Mouse (Mus musculus) yolk sac, embryonic 10.5 days (tissue): ENCODE results near the gene Zfr.

Experiments
- DNase-seq: peaks from one replicate; pipeline ENCODE4 v3.0.0-alpha.2; 2017; ENCODE audit warnings: low spot score

The Zfr gene

DNA sequence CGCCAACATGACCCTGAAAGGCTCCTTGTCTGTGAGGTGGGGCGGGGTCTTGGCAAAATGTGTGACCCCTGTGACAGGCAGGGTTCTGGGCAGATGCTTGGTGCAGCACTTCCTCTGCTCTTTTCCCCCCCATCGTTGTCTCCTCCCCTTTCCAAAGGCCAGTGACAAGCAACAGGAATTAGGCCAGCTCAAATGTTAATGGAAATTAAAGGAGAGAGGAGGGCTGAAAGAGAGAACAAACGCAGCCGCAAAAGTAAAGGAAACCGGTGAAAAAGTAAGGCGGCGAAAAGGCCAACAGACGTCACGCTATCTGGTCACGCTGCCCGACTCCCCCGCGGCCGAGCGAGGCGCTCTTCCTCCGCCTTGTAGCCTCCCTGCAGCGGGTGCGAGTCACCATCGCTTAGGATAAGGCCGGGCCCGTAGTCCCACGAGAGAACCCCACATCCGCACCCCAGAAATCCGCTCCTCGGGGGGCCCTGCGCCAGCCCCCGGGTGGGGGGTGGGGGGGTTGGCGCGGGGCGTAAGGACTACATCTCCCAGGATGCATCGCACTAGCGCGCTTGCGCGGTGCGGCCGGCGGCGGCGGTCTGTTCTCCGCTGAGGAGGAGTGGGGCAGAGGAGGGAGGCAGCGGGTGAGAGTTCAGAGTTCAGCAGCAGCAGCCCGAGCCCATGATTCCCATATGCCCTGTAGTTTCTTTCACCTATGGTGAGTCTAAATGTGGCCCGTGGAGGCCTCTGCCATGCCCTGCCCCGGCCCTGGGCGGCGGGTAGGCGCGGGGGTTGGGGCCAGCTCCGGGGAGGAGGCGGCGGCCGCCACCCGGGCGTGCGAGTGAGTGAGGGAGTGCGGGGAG lies at the start of gene Zfr:
TSS of gene Zfr (plus strand) at position 590 of the 851 bp plus-strand sequence.
- peak; percentile 95 for DNase-seq

DNA sequence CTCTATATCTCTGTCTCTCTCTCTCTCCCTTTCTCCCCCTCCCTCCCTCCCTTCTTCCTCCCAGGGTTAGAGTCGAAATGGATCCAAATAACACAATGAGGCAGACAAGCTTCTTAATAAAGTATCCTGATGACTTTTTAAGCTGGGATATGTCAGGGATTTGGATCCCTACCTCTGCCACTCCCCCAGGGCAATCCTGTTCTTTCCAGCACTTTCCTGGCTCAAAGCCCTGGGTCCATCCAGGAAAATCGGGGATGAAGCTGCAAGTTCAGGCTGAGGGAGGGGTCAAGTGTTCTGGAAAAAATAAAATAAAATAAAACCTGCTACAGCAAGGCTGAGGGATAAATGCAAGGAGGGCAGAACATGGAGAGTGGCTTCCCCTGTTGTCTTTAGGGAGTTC lies 49.7 kb upstream of the Zfr start:
- DNase-seq: no peak

DNA sequence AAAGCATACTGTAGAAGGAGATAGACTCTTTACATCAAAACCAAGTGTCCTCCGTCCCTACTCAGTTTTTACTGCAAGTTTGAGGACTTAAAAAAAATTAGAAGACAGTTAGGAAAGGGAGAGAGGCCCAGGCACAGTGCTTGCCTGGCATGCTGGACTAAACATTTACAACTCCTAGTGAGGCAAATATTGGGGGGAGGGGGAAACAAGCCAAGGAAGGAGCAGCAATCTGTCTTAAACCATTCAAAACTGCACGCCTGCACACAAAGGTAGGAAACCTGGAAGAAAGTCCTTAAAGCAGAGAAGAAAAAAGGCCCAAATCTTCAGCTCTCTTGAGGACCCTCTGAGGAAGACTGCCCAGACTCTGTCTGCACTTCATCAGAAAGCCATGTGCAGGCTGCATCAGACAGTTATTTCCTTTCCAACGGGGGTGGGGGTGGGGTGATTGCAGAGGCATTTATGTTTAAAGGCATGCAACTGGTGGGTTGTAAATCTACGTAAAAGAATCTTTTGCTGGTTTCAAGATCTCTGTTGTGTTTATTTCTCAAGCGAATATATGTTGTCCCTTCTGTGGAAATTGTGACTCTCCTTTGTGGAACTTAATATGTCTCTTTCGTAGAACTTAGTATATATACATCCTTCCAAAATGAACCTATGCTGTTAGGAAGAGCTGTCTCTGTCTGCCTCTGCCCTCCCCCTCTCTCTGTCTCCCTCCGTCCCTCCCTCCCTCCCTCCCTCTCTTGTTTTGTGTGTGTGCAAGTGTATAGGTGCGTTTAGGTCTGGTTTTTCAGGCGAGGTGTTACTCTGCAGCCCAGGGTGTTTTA lies 49.0 kb upstream of the Zfr start:
- peak; percentile 47 for DNase-seq

DNA sequence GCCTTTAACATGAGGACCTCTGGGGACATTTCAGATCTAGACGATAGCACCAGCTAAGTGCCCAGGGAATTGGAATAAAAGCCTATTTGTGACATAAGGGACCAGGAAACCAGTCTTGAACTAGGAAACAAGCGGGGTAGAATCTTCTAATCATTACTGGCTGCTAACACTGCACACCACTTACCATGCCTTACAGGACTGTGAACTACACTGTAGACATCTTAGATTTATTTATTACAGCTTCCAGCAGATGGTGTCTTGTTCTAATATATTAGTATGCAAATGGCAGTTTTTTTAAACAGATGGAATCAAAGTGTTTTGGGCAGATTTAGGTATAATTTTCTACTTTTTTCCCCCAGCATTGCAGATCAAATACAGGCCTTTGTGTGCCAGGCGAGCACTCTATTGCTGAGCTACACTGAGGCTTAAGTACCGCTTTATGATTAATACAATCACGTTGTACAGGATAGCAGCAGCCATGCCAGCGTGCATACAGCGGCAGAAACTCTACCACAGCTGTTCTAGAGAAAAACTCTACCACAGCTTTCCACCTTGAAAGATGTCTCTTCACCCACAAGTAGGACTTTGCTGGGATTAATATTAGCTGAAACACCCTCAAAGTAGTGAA lies 44.8 kb upstream of the Zfr start:
- no peak for DNase-seq

DNA sequence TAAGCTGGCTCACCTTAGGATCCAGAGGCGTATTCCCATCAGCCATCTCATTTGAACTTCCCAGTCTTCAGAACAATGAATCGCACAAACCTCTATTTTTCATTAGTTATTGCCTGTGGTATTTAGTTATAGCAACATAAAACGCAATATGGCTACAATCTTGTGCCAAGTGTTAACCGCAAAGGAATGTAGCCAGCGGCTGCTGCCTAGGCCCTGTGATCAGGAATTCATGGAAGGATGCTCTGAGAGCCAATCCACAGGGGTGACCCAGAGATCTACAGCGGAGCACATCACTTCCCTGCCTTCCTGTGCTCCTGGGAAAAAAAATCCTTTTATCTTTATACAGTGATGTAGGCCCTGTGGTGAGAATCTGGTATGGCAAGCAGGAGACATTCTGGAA lies 43.2 kb upstream of the Zfr start:
- DNase-seq: no peak

DNA sequence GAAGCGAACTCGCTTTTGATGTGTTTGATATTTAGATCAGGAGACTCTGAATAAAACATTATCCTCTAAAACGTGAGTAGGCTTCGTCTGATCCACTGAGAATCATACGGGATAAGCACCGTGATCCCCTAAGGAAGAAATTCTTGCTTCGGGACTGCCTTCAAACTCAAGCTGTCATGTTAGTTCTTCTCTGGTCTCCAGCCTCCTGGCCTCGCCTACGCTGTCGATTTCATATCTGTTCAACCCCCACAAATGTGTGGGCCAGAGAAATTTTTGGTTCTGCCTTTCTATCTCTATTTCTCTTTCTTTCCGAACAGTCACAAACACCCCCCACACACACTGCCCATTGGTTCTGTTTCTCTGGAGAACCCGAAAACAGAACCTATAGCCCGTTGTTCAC lies 35.3 kb upstream of the Zfr start:
- DNase-seq: no peak

DNA sequence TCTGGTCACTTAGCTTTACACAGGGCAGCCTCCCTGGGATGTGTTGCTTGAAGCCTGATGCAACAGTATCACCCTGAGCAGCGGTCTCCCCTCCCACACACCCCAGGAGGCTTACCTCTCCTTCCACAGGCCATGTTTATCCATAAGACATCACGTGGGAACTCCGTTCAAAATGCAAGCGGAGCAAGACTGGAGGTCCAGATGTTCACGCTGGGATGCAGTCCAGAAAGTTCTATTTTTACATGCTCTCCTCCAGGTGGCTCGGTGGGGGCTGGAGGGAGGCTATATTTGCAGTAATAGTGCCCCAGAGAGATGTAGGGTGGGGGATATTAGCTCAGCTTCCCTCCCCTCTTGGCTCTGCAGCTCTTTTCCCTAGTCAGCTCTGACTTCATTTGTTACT lies 33.5 kb upstream of the Zfr start:
- no peak for DNase-seq

DNA sequence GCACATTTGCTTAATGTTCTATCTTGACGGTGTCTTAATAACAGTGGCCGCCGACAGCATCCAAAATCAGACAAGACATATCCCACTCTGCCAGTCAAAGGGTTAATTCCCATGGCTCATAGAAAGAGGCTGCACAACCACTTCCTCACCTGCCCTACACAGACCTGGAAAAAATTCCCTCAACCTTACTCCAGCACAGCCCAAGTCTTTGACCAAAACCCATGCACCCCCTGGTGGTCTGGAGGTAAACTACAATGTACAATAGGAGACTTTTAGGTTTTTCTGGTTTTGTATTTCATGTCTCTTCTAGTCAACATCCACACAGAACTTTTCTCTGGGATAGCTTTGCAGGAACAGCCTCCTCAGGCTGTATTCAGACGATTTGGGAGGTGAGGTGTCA lies 32.8 kb upstream of the Zfr start:
- peak; percentile 20 for DNase-seq

DNA sequence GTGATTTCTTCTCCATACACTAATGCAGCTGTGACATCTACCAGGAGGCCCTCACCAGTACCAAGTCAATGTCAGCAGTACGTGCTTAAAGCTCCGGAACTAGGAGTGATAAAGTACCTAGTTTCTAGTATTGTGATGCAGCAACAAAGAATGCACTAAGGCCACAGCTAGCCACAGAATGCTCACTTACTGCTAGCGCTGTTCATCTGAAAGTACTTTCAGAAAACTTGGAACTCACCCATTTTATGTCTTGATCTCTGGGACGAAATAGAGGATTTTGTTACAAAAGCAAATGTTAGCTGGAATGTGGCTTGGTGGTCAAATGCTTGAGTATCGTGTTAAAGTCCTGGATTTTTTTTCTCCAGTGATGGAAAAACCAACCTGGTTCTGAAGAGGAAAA lies 30.0 kb upstream of the Zfr start:
- no peak for DNase-seq

DNA sequence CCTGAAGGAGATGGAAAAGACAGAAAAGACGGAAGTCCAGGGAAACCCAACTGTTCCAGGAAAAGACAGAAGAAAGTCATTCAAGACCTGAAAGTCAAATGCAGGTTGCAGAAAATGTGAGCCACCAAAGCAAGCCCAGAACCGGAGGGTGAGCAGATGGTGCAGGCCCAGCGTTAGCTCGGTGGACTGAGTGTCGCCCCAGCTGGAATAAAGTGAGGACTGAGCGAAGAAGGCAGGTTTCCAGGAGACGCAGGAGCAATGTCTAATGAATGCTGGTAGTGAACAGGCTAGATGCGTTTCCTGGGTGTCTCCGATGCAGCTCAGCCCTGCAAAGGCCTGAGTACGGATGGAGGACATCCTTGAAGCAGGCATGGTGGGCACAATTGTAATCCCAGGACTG lies 29.5 kb upstream of the Zfr start:
- DNase-seq: no peak

DNA sequence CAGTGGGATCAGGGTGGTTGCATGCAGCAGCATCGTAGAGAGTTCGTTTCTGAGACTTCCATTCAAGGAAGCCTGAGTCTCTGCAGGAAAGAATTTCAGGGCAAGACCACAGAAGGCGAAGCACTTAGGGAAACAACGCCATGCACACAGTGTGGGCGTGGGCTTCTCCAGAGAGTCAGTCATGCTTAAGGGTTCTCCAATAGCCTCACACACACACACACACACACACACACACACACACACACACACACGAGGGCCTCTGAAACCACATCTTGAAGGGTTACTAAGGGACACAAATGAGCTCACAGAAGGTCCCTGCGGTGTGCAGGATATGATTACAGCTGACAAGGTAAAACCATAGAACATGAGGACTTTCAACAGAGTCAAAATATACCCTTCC lies 27.5 kb upstream of the Zfr start:
- no peak for DNase-seq

DNA sequence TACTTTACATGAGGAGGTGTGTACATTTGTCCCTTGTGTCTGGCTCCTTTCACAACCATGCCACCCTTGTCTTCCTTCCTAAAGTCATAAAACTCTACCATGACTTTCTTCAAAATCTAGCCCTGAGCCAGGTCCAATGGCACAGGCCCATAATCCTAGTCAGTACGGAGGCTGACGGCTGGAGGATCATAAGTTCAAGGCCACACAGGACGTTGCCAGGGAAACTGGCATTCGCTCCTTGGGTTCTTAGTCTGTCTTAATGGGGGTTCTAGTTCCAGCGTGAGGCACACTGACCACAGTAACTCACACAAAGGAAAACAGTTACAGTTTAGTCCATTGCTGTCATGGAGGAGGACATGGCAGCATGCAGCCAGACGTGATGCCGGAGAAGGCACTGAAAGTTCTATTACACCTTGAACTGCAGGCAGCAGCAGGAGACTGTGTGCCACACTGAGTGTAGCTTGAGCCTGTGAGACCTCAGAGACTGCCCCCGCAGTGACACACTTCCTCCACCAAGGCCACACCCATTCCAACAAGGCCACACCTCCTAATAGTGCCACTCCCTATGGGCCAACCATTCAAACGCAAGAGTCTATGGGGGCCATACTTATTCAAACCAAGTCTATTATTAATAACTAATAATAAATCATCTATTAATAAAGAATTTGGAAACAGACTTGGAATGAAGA lies 26.5 kb upstream of the Zfr start:
- no peak for DNase-seq

DNA sequence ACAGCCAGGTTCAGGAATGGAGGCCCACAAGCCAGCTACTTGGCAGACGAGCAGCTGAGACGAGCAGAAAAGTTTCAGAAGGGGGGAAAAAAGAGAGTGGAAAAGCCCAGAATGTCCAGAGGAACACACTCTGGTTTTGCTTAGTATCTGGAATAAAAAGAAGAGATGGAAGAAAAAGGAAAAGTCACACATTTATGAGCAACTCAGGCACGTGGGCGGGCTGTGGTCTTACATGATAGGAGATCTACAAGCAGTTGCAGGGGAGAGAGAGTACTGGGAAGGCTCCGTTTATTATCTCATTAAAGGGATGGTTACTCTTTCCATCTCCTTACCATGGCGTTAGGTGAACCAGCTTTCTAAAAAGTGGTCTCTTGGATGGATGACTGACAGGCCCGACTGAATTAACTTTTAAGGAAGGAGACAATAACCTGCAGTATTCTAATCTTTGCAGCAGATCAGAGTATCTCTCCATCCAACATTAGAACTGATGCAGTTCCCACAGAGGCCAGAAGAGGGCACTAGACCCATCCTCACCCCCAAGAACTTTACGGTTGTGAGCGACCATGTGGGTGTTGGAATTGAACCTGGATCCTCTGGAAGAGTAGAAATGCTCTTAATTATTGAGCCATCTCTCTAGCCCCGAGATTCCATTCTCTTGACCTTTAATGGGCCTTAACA lies 25.7 kb upstream of the Zfr start:
- DNase-seq: no peak

DNA sequence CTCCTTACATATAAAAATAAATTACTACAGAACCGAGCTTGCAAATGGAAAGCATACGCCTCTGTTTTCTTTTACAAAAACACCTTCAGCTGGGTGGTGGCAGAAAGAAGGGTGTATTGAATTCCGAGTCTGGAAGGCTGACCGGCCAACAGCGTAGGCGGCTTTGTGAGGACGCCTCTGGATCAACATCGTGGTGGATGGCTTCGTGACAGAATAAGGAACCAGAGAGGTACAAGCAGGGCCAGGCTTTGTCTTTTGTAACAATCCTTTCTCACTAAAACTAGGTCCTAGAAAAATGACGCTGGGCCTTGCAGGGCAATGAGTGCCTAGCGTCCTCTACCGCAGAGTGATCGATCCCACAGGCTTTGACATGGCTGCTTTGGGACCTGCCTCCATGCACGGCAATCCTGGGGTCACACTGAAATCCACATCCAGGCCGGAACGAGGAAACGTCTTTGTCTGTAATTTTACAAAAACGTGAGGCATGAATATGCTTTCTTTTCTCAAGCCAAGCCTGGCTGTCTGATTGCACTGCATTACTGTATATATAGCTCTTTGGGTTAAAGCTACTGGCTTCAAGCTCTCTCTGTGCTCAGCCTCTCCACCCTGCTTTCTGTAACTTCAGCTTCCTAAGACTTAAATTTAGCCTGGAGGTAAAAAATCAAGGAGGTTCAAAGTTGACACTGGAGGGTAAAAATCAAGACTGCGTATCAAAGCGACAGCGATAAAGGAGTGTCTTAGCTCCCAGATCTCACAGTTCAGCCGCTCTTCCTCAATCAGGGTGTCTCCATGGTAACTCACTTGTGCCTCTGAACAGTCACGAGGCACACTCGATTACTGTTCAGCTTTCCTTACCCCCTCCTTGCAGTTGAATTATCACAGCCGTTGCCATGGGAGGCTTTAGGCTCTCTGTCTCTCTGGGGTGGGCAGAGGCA lies 24.3 kb upstream of the Zfr start:
- no peak for DNase-seq

DNA sequence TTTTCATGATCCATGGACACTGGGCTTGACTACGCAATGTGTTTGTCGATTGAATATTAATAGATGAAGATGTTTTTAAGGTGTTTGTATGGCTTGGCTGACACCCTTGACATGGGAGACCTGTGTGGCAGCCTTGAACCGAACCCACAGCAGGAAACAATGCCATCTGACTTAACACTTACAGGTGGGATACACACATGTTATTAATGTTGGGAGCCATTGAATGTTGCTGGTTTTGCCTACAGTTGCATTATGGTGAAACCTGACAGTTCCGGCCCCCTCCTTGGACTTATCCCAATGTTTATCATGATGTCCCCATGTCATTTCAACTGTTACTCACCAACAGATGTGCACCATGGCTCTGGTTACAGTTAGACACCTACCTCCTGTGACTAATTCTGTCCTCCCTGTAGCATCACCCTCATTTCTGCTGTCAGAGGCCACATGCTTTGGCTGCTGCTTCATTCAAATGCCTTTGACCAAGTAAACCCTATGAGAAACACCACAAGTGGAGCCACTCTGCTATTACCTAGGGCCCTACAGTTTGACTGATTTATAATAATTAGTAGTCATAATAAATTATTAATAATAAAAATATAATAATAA lies 23.6 kb upstream of the Zfr start:
- DNase-seq: no peak

DNA sequence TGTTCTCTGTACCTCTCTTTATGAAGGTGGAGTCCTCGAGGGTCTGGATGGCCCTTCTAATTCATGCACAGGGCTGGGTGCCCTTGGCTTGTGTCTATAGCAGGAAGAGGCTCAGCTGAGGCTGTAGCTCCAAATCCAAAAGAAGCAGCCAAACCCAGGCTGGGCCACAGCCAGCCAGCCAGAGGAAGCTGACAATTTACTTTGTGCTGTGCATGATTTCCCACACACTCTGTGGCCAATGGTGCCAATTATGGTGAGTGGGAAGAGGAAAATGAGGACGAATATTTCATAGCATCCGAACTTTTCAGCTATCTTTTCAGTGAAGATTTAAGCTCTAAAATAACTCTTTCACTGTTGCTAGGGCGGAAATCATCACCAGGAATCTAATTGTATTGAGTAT lies 21.2 kb upstream of the Zfr start:
- no peak for DNase-seq

DNA sequence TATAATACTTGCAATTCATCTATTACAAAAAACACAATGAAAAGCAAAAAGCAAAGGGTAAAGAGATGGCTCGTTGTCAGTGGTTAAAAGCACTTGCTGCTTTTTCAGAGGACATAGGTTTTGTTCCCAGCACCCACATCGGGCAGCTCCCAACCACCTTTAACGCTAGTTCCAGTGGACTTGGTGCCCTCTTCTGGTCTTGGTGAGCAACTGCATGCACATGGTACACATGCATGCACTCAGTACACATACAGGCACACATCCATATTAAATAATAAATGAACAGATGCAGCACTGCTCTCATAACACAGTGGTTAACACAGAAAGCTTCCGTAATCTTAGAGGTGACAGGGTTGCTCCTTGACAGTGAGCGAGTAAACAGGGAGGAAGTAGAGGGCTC lies 20.3 kb upstream of the Zfr start:
- no peak for DNase-seq

DNA sequence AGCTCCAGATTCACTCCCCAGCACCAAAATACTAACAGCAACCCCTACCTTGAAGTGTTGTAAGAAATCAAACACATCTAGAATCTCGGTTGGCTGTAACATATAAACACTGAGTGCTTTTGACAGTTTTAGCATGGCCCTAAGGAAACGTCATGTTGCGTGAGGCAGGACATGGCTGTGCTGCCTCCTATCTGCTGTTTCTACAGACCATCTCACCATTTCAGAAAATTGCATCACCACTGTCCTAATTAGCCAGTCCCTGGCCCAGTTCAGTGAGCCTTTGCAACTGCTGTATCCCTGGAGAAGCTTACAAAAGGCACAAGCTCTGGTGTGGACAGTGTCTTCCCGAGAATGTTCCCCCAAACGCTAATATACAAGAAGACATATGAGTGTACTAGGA lies 16.7 kb upstream of the Zfr start:
- DNase-seq: no peak

DNA sequence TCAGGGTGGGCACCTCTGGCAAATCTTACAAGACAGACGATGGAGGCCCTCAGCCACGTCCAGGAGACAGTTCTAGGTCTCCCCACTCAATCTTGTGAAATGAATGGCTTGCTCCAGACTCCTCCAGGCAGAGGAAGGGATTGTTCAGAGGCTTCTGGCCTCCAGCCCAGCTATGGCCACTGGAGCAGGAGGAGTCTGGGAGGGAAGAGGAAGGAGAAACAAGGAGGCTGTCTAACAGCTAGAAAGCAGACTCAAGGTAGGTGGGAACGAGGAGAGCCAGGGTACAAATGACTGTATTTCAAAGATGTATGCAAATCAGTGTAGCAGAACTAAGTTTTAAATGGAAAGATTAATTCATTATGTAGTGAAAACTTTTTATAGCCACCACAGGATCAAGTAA lies 13.9 kb upstream of the Zfr start:
- no peak for DNase-seq

DNA sequence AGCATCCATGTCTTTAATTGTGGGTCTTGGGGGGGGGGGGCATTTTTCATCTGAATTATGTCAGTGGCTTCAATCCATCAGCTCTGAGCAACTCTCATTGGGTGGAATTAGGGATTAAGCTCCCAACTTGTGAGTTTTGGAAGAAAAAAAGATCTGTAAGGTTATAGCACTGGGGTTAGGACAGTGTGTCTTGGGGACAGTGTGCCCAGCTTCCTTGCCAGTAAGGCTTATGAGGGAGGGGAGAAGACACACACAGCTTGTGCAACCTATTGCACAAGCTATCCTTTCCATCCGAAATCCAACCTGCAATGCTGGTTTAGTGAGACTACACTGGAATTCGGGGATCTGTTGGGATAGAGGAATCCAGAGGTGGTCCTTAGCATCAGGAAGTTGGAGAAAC lies 12.8 kb upstream of the Zfr start:
- DNase-seq: no peak
